Mouse (Mus musculus): ENCODE data around the gene Pou6f2.

DNA sequence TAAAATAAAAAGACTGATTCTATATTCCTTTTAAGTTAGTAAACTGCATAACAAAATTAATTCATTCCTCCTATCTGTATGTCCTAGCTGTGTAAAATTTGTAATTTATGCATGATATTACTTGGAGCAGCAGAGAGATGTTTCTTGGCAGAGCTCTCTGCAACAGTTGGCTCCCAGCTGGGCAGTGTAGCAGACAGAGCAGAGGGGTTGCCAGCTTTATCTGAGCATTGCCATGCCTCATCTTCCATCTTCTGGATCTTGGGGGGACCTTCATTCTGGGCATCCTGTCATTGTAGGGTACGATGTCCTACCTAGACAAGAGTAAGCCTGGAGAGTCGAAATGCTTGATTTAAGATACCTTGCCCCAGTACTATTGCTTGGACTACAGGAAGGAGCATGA, 277.1 kb downstream of the Pou6f2 start:
- no peak for TF ChIP-seq POLR2A (IDR thresholded peaks at IDR 0.05; ENCODE audit: low read depth, low read length)
- TF ChIP-seq CTCF (conservative IDR thresholded peaks at IDR 0.05; ENCODE audit: insufficient read depth, insufficient read length, low read depth, low read length), result no peak
